Mouse (Mus musculus) forebrain, embryonic 16.5 days (tissue): Measurements from ENCODE around the gene Ogg1. TPM values are rescaled to one million over a fixed set of nuclear protein-coding genes. Genes with fewer than 3 reads are reported as not detected.

Source experiments
- ATAC-seq: fragments of 200-750 bp; cut with Nextera tagmentation; 2 replicates; pipeline ENCODE4 v1.8.0; 2017; ENCODE audit warnings: mild to moderate bottlenecking, moderate library complexity
- H3K27ac ChIP-seq: fragments of 300-500 bp; sonication (generic); 2 replicates; pipeline ENCODE4 v1.5.1; 2014; ENCODE audit warnings: low read length, control low read depth
- H3K27me3 ChIP-seq: fragments of 300-500 bp; sonication (generic); replicated peaks from 2 replicates; pipeline ENCODE4 v1.6.1; 2014; ENCODE audit warnings: low read length; ENCODE audit not compliant: control insufficient read depth, insufficient read depth
- H3K36me3 ChIP-seq: fragments of 300-500 bp; sonication (generic); 2 replicates; pipeline ENCODE4 v1.6.1; 2014; ENCODE audit not compliant: control insufficient read depth, insufficient read depth
- H3K4me1 ChIP-seq: fragments of 300-500 bp; sonication (generic); replicated peaks from 2 replicates; pipeline ENCODE4 v1.6.1; 2014; ENCODE audit warnings: low read length; ENCODE audit not compliant: control insufficient read depth, insufficient read depth
- H3K4me2 ChIP-seq: fragments of 300-500 bp; sonication (generic); 2 replicates; pipeline ENCODE4 v1.6.1; 2014; ENCODE audit warnings: mild to moderate bottlenecking, low read length, control low read depth
- H3K4me3 ChIP-seq: fragments of 300-500 bp; sonication (generic); replicated peaks from 2 replicates; pipeline ENCODE4 v1.5.1; 2014; ENCODE audit warnings: mild to moderate bottlenecking, low read length, control low read depth
- H3K9ac ChIP-seq: fragments of 300-500 bp; sonication (generic); replicated peaks from 2 replicates; pipeline ENCODE4 v1.6.1; 2014; ENCODE audit warnings: low read depth, low read length, control low read depth
- H3K9me3 ChIP-seq: fragments of 300-500 bp; sonication (generic); 2 replicates; pipeline ENCODE4 v1.6.1; 2016; ENCODE audit warnings: low read length; ENCODE audit not compliant: control insufficient read depth
- WGBS: fragments of 180-500 bp; shearing (Covaris S2); extraction: QIAGEN DNeasy Blood & Tissue Kit; methylation state at CpG from one replicate; pipeline ENCODE4 v1.1.7; 2014; 5-methylcytosine and 5-hydroxymethylcytosine counted together
- polyA plus RNA-seq: library from polyadenylated mRNA; unstranded; fragments of >200 nt; fragmentation: Nextera tagmentation; extraction: Ambion mirVana; gene quantifications from 2 replicates; pipeline ENCODE4 v1.2.1, GENCODE M21; 2015

Ogg1 gene
- polyA plus RNA-seq, 1 experiment from 2014 or later: 11.9 TPM

- H3K4me1 ChIP-seq: no peaks in the 10 kb centered on the region
- no peak for ATAC-seq
- H3K36me3 ChIP-seq: no peaks in the 10 kb centered on the region
- no peak overlapping the region for H3K9ac ChIP-seq
- no peaks in the 10 kb centered on the region for H3K27me3 ChIP-seq
- no peak overlapping the region for H3K4me3 ChIP-seq
- H3K9me3 ChIP-seq: no peaks in the 10 kb centered on the region
- H3K4me2 ChIP-seq: no peak overlapping the region
- no peak overlapping the region for H3K27ac ChIP-seq
- WGBS: 75% methylated on average over 3 of the region's 3 CpGs
Observed at GRCm38 (mm10) chr6:113353696-113354095, 26.9 kb downstream of the Ogg1 start.

GRCm38 (mm10) chr6:113361476-113361875 is 34.7 kb downstream of the Ogg1 start:
- H3K4me3 ChIP-seq: no peak overlapping the region
- no peak overlapping the region for H3K9ac ChIP-seq
- no peaks in the 10 kb centered on the region for H3K4me1 ChIP-seq
- ATAC-seq: no peak
- no peak overlapping the region for H3K4me2 ChIP-seq
- no peaks in the 10 kb centered on the region for H3K27me3 ChIP-seq
- no peaks in the 10 kb centered on the region for H3K9me3 ChIP-seq
- H3K36me3 ChIP-seq: no peaks in the 10 kb centered on the region
- H3K27ac ChIP-seq: no peak overlapping the region
- WGBS: 75% methylated on average over 4 of the region's 4 CpGs

GRCm38 (mm10) chr6:113362241-113362640 is 35.5 kb downstream of the Ogg1 start:
- no peak overlapping the region for H3K9ac ChIP-seq
- H3K36me3 ChIP-seq: no peaks in the 10 kb centered on the region
- H3K27me3 ChIP-seq: no peaks in the 10 kb centered on the region
- WGBS: 96% methylated on average over 1 of the region's 1 CpGs
- no peaks in the 10 kb centered on the region for H3K9me3 ChIP-seq
- H3K4me2 ChIP-seq: no peak overlapping the region
- no peaks in the 10 kb centered on the region for H3K4me1 ChIP-seq
- no peak overlapping the region for H3K4me3 ChIP-seq
- no peak for ATAC-seq
- H3K27ac ChIP-seq: no peak overlapping the region

GRCm38 (mm10) chr6:113364518-113365135 is 37.9 kb downstream of the Ogg1 start:
- Histone ChIP-seq H3K27ac (no peak overlapping the region), H3K4me3 (no peak overlapping the region), H3K9ac (no peak overlapping the region), H3K36me3 (peaks cover 8% of the 10 kb centered on the region), H3K4me1 (no peaks in the 10 kb centered on the region), H3K4me2 (no peak overlapping the region), H3K9me3 (no peaks in the 10 kb centered on the region), H3K27me3 (no peaks in the 10 kb centered on the region)
- WGBS: 75% methylated on average over 8 of the region's 8 CpGs
- ATAC-seq: no peak

- H3K4me1 ChIP-seq: no peaks in the 10 kb centered on the region
- H3K27me3 ChIP-seq: no peaks in the 10 kb centered on the region
- no peak overlapping the region for H3K4me3 ChIP-seq
- WGBS: 88% methylated on average over 6 of the region's 6 CpGs
- no peak overlapping the region for H3K27ac ChIP-seq
- H3K4me2 ChIP-seq: no peak overlapping the region
- H3K9me3 ChIP-seq: no peaks in the 10 kb centered on the region
- no peak overlapping the region for H3K9ac ChIP-seq
- H3K36me3 ChIP-seq: peaks cover 23% of the 10 kb centered on the region
- ATAC-seq: no peak
Observed at GRCm38 (mm10) chr6:113366639-113367038, 39.9 kb downstream of the Ogg1 start.

GRCm38 (mm10) chr6:113367574-113367973 is 40.8 kb downstream of the Ogg1 start:
- no peaks in the 10 kb centered on the region for H3K9me3 ChIP-seq
- no peaks in the 10 kb centered on the region for H3K27me3 ChIP-seq
- H3K4me2 ChIP-seq: no peak overlapping the region
- no peak overlapping the region for H3K4me3 ChIP-seq
- ATAC-seq: no peak
- no peaks in the 10 kb centered on the region for H3K4me1 ChIP-seq
- H3K27ac ChIP-seq: no peak overlapping the region
- 95% methylated on average over 1 of the region's 1 CpGs for WGBS
- peaks cover 25% of the 10 kb centered on the region for H3K36me3 ChIP-seq
- no peak overlapping the region for H3K9ac ChIP-seq

- no peak for ATAC-seq
- H3K4me3 ChIP-seq: no peak overlapping the region
- no peaks in the 10 kb centered on the region for H3K9me3 ChIP-seq
- H3K36me3 ChIP-seq: peaks cover 25% of the 10 kb centered on the region
- H3K4me1 ChIP-seq: no peaks in the 10 kb centered on the region
- H3K9ac ChIP-seq: no peak overlapping the region
- H3K27me3 ChIP-seq: no peaks in the 10 kb centered on the region
- 94% methylated on average over 7 of the region's 7 CpGs for WGBS
- no peak overlapping the region for H3K4me2 ChIP-seq
- H3K27ac ChIP-seq: no peak overlapping the region
Observed at GRCm38 (mm10) chr6:113368124-113368523, 41.4 kb downstream of the Ogg1 start.

GRCm38 (mm10) chr6:113368577-113368976 is 41.8 kb downstream of the Ogg1 start:
- Histone ChIP-seq H3K36me3 (peaks cover 27% of the 10 kb centered on the region), H3K4me2 (no peak overlapping the region), H3K4me1 (no peaks in the 10 kb centered on the region), H3K27me3 (no peaks in the 10 kb centered on the region), H3K4me3 (no peak overlapping the region), H3K27ac (no peak overlapping the region), H3K9me3 (no peaks in the 10 kb centered on the region), H3K9ac (no peak overlapping the region)
- WGBS: 74% methylated on average over 5 of the region's 5 CpGs
- no peak for ATAC-seq

- Histone ChIP-seq H3K9ac (no peak overlapping the region), H3K9me3 (no peaks in the 10 kb centered on the region), H3K36me3 (peaks cover 35% of the 10 kb centered on the region), H3K4me1 (no peaks in the 10 kb centered on the region), H3K27me3 (no peaks in the 10 kb centered on the region), H3K27ac (no peak overlapping the region), H3K4me2 (no peak overlapping the region), H3K4me3 (no peak overlapping the region)
- WGBS: 93% methylated on average over 20 of the region's 20 CpGs
- ATAC-seq: no peak
Observed at GRCm38 (mm10) chr6:113370194-113370929, 43.6 kb downstream of the Ogg1 start.
